Mouse (Mus musculus) heart, embryonic 13.5 days (tissue): ENCODE data around the gene Mylip. TPM values are rescaled to one million over a fixed set of nuclear protein-coding genes. Genes with fewer than 3 reads are reported as not detected.

Source experiments
- ATAC-seq: fragments of 200-750 bp; cut with Nextera tagmentation; 2 replicates; pipeline ENCODE4 v1.8.0; 2017; ENCODE audit warnings: moderate TSS enrichment; ENCODE audit not compliant: insufficient number of reproducible peaks, low FRiP score, low TSS enrichment; ENCODE audit errors: extremely low read depth
- H3K27ac ChIP-seq: fragments of 300-500 bp; sonication (generic); replicated peaks from 2 replicates; pipeline ENCODE4 v1.5.1; 2015; ENCODE audit warnings: moderate library complexity, mild to moderate bottlenecking, inconsistent platforms
- H3K27me3 ChIP-seq: fragments of 300-500 bp; sonication (generic); replicated peaks from 2 replicates; pipeline ENCODE4 v1.6.1; 2015; ENCODE audit warnings: mild to moderate bottlenecking, inconsistent platforms
- H3K36me3 ChIP-seq: fragments of 300-500 bp; sonication (generic); 2 replicates; pipeline ENCODE4 v1.6.1; 2015; ENCODE audit warnings: mild to moderate bottlenecking, inconsistent platforms
- H3K4me1 ChIP-seq: fragments of 300-500 bp; sonication (generic); 2 replicates; pipeline ENCODE4 v1.6.1; 2015; ENCODE audit warnings: inconsistent platforms
- H3K4me2 ChIP-seq: fragments of 300-500 bp; sonication (generic); 2 replicates; pipeline ENCODE4 v1.6.1; 2015; ENCODE audit warnings: inconsistent platforms, mild to moderate bottlenecking, moderate library complexity
- H3K4me3 ChIP-seq: fragments of 300-500 bp; sonication (generic); 2 replicates; pipeline ENCODE4 v1.5.1; 2015; ENCODE audit warnings: moderate library complexity, mild to moderate bottlenecking, inconsistent platforms
- H3K9ac ChIP-seq: fragments of 300-500 bp; sonication (generic); 2 replicates; pipeline ENCODE4 v1.6.1; 2015; ENCODE audit warnings: inconsistent platforms, mild to moderate bottlenecking, moderate library complexity
- H3K9me3 ChIP-seq: fragments of 300-500 bp; sonication (generic); 2 replicates; pipeline ENCODE4 v1.6.1; 2016; ENCODE audit warnings: inconsistent platforms
- WGBS: fragments of 180-500 bp; shearing (Covaris S2); methylation state at CpG from one replicate; pipeline ENCODE4 v1.1.7; 2015; ENCODE audit warnings: mixed read lengths; 5-methylcytosine and 5-hydroxymethylcytosine counted together
- polyA plus RNA-seq: library from polyadenylated mRNA; unstranded; fragments of >200 nt; fragmentation: Nextera tagmentation; extraction: Ambion mirVana; gene quantifications from 2 replicates; pipeline ENCODE4 v1.2.1, GENCODE M21; 2015

The Mylip gene
- 6.5 and 8.1 TPM in 2 replicates for polyA plus RNA-seq

DNA sequence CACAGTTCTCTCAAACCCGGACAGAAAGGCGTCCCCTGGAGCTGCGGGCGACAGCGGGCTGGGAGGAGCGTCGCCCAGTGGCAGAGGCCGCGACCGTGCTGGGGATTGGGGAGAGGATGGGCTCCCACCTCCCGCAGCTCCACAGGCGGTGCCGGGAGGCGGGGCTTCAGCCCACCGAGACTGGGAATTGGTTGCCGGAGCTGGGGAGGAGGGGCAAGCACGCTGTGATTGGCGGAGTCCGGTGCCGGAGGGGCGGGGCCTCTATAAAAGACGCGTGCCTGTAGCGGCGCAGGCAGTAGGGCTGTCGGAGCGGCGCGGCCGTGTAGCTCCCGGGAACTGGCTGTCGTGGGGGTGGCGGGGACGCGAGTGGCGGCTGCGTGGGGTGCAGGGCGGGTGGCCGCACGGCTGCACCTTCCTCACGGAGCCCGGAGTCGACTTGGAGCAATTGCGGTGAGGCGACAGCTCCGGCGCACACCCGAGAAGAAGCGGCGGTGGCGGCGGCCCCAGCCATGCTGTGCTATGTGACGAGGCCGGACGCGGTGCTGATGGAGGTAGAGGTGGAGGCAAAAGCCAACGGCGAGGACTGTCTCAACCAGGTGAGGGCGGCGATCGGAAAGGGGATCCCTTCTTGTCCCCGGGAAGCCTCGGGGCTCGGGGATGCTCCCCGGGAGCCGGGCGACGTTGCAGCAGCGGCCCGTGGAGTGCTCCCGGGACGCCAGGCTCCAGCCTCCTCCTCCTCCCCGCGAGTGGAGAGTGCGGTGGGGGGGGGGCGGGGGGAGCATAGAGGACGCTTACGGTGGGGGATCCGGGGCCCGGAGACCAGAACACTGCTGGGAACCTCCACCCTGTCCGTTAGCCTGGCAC is at the start of gene Mylip:
Mylip (plus strand) TSS at position 295 of the 864 bp plus-strand sequence.
- H3K36me3 ChIP-seq: 0 out of 2 replicates have a peak, but pooled peaks cover 3% of the 10 kb centered on the region
- WGBS: under 1% methylated on average over 73 of the region's 81 CpGs

DNA sequence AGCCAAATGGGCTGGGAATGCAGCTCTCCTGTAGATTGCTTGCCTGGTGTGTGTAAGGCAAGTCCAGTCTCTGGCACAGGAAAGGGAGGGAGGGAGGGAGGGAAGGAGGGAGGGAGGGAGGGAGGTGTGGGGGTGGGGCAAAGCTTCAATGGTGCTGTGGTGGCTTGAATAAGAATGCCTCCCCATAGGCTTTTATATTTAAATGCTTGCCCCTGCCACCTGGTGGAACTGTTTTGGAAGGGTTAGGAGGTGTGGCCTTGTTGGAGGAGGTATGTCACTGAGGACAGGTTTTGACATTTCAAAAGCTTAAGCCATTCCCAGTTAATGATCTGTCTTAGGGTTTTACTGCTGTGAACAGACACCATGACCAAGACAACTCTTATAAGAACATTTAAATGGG is 47.6 kb upstream of the Mylip start:
- no peak for ATAC-seq
- Histone ChIP-seq H3K4me2 (no peak overlapping the region), H3K27me3 (no peaks in the 10 kb centered on the region), H3K27ac (no peak overlapping the region), H3K9ac (no peak overlapping the region), H3K4me1 (no peaks in the 10 kb centered on the region), H3K9me3 (0 out of 2 replicates have a peak, but pooled peaks cover 8% of the 10 kb centered on the region), H3K36me3 (no peaks in the 10 kb centered on the region), H3K4me3 (no peak overlapping the region)

More for the DNA sequence above, at the start of gene Mylip:
- Histone ChIP-seq H3K9me3 (no peaks in the 10 kb centered on the region), H3K4me3 (peak within 1 kb of the TSS; percentile 87), H3K27ac (peak within 1 kb of the TSS; percentile 81), H3K9ac (peak within 1 kb of the TSS; percentile 86), H3K27me3 (no peaks in the 10 kb centered on the region), H3K4me2 (peak within 1 kb of the TSS; percentile 100), H3K4me1 (peaks cover 53% of the 10 kb centered on the region)
- ATAC-seq: peak; percentile 99

DNA sequence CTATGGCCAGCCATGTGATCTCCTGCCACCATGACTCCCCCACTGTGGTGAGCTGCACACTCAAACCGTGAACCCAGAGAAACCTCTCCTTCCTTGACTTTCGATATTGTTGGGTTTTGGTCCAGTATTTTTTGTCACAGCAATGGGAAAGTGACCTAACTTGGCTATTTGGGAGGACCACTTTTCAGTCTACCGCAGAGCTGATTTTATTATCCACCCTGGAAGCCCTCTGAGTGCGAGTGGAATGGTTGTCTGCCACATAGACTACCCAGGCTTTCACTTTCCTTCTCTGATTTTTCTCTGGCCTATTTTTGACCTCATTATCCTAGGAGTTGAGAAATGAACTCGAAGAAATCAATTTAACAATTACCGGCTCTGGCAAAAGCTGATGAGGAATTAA is 46.0 kb upstream of the Mylip start:
- no peak overlapping the region for H3K9ac ChIP-seq
- WGBS: 87% methylated on average over 6 of the region's 6 CpGs
- 0 out of 2 replicates have a peak, but pooled peaks cover 8% of the 10 kb centered on the region for H3K9me3 ChIP-seq
- no peak overlapping the region for H3K27ac ChIP-seq
- no peaks in the 10 kb centered on the region for H3K36me3 ChIP-seq
- no peaks in the 10 kb centered on the region for H3K4me1 ChIP-seq
- no peak for ATAC-seq
- H3K4me2 ChIP-seq: no peak overlapping the region
- no peak overlapping the region for H3K4me3 ChIP-seq
- no peaks in the 10 kb centered on the region for H3K27me3 ChIP-seq

DNA sequence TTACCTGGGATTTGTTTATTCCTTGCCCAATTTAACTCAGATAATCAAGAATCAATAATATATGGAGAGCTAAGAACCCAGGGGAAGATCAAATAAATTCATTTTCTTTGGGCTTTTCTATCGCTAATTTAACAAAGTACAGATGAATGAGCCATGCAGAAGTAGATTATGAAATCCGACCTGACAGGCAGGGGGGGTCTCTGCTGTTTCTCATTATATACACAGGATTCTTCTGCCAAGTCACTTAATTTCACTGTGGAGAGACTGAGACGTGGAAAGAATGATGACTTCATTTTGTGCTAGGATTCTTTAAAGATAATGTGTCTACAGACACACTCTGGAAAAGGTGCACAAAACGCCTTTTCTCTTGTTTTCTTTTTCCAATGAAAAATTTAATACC is 45.6 kb upstream of the Mylip start:
- ATAC-seq: no peak
- 70% methylated on average over 4 of the region's 4 CpGs for WGBS
- Histone ChIP-seq H3K9me3 (0 out of 2 replicates have a peak, but pooled peaks cover 8% of the 10 kb centered on the region), H3K27me3 (no peaks in the 10 kb centered on the region), H3K9ac (no peak overlapping the region), H3K4me1 (no peaks in the 10 kb centered on the region), H3K4me3 (no peak overlapping the region), H3K27ac (no peak overlapping the region), H3K4me2 (no peak overlapping the region), H3K36me3 (no peaks in the 10 kb centered on the region)

DNA sequence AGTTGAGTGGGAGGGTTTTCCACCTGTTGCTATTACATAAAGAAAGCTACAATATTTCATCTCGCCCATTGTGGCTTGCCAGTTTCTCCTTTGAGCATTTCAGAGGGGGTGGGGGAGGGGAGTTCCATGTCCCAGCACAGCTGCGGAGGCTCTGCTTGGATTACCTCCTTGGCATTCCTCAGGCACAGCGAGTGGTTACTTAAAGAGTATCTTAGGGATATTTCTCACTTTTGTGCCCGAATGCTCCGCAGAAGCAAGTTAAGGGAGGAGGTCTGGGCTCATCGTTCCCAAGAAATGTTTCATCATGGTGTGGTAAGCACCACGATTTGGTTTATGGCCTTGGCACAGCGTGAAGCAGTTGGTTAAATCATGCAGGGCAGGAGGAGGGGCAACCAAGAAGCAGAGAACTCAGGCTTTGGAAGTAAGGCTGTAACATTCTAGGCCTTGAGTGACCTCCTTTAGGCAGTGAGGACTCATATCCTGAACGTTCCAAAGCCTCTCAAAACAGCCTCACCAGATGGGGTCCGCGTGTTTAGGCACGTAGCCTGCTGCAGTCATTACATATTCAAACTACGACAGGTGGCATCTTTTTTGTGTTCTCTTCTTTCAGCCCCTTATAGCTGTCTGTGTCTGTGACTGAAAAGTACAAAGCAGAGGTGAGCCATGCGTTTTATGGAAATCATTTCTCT is 43.9 kb upstream of the Mylip start:
- Histone ChIP-seq H3K4me1 (no peaks in the 10 kb centered on the region), H3K4me2 (no peak overlapping the region)
- WGBS: 34% methylated on average over 14 of the region's 14 CpGs

DNA sequence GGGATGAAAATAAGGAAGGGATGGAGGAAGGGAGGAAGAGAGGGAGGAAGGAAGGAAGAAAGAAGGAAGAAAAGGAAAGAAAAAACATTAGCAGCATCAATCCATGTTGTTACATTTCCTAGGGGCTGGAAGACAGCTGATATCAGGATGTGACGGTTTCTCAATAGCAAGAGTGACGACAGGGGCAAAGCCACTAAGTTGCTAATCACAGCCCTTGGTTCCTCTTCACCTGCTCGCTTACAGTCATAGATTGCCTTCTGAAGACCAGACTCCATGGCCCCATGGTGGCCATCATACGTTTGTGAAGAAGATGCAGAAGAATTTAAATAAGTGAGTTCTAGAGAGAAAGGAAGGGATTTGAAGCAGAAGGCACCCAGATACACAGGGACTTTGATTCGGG is 38.1 kb upstream of the Mylip start:
- Histone ChIP-seq H3K27ac (no peak overlapping the region), H3K4me2 (no peak overlapping the region), H3K36me3 (no peaks in the 10 kb centered on the region), H3K9ac (no peak overlapping the region), H3K4me1 (no peaks in the 10 kb centered on the region), H3K27me3 (no peaks in the 10 kb centered on the region), H3K4me3 (no peak overlapping the region), H3K9me3 (no peaks in the 10 kb centered on the region)
- WGBS: 60% methylated on average over 5 of the region's 5 CpGs
- ATAC-seq: no peak

More for the DNA sequence above, 43.9 kb upstream of the Mylip start:
- Histone ChIP-seq H3K27ac (no peak overlapping the region), H3K9ac (no peak overlapping the region), H3K36me3 (no peaks in the 10 kb centered on the region), H3K27me3 (no peaks in the 10 kb centered on the region), H3K9me3 (0 out of 2 replicates have a peak, but pooled peaks cover 8% of the 10 kb centered on the region), H3K4me3 (no peak overlapping the region)
- no peak for ATAC-seq

DNA sequence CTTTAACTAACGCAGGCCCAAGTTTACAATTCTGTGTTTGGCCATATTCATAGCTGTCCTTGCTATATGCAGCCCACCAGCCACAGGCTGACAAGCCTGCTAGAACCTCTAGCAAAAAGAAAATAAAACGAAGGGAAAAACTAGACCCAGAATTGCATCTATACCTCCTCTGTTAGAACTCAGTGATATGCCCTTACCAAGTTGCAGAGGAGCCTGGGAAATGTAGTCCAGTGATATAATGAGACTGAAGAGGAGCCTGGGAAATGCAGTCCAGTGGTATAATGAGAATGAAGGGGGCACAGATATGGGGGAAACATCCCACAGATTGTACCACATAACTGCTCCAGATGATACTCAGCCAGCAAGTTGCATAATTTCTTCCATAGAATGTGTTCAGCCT is 34.7 kb upstream of the Mylip start:
- Histone ChIP-seq H3K4me1 (peaks cover 12% of the 10 kb centered on the region), H3K9ac (no peak overlapping the region), H3K36me3 (no peaks in the 10 kb centered on the region), H3K9me3 (no peaks in the 10 kb centered on the region), H3K4me2 (no peak overlapping the region), H3K27me3 (no peaks in the 10 kb centered on the region), H3K4me3 (no peak overlapping the region), H3K27ac (no peak overlapping the region)
- ATAC-seq: no peak
- WGBS: 74% methylated on average over 2 of the region's 2 CpGs

DNA sequence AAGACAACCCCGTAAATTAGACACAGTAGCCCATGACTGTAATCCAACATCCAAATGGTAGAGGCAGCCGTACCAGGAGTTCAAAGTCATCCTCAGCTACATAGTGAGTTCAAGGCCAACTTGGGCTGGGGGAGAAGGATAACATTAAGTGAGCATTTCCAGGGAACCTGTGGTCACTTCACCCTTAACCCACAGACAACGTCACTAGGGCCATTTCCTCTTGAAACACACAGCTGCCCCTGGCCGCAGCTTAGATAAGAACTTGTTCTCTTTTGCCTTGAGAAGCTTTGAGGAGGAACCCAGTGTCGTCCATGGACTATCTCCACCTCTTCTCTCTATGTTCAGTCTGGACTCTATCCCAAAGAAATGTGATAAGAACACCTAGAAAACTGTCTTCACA is 31.3 kb upstream of the Mylip start:
- Histone ChIP-seq H3K27ac (no peak overlapping the region), H3K27me3 (no peaks in the 10 kb centered on the region), H3K36me3 (no peaks in the 10 kb centered on the region), H3K9ac (no peak overlapping the region), H3K4me1 (peaks cover 12% of the 10 kb centered on the region), H3K4me2 (no peak overlapping the region), H3K4me3 (no peak overlapping the region), H3K9me3 (no peaks in the 10 kb centered on the region)
- no peak for ATAC-seq
- 56% methylated on average over 5 of the region's 5 CpGs for WGBS

DNA sequence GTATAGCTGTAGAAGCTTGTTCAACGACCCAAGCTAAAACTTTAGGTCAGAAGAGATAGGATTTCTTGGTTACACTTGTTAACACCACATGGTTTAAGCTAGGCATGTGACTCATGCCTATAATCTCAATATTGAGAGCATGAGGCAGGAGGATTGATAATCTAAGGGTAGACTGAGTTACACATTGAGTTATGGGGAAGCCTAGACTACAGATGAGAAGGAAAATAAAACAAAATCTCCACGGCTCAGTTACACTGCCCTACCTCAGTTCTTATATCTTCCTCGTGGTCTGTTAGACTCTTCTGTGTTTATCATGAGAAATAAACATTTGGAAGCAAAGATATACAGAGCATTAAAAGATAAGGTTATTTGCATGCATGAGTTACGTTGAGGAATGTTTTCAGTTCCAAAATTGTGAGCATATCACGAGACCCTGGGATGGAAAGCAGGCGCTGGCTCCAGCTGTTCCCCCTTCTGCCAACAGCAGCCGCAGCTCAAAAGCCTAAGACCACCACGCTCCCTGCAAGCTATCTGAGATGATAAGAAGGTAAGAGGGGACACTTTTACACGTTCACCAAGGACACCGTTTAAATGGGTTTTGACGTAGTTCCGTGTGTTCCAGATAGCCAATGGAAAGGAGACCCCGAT is 30.7 kb upstream of the Mylip start:
- H3K4me2 ChIP-seq: no peak overlapping the region
- no peaks in the 10 kb centered on the region for H3K27me3 ChIP-seq
- H3K27ac ChIP-seq: no peak overlapping the region
- H3K36me3 ChIP-seq: no peaks in the 10 kb centered on the region
- WGBS: 28% methylated on average over 13 of the region's 13 CpGs
- no peaks in the 10 kb centered on the region for H3K9me3 ChIP-seq
- peaks cover 12% of the 10 kb centered on the region for H3K4me1 ChIP-seq
- H3K9ac ChIP-seq: no peak overlapping the region
- H3K4me3 ChIP-seq: no peak overlapping the region
- no peak for ATAC-seq

DNA sequence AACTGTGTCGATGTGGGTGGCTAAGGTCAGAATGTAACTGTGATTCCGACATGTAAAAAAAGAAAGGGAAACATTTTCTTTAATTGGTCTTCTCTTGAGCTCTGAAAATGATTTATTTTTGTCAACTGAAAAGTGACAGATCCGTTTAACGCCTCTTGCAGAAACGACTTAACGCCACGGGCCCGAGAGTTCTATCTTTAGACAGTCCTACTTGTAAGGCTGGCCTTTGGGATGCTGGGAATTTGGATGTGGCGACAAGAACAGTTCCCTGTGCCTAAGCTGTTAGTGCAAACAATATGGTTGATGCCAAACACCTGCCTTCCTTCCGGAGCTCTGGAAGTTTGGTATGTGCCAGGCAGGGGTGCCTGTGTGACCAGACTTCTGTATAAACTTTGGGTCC is 23.8 kb upstream of the Mylip start:
- Histone ChIP-seq H3K9ac (no peak overlapping the region), H3K27ac (no peak overlapping the region)
- 69% methylated on average over 10 of the region's 10 CpGs for WGBS

DNA sequence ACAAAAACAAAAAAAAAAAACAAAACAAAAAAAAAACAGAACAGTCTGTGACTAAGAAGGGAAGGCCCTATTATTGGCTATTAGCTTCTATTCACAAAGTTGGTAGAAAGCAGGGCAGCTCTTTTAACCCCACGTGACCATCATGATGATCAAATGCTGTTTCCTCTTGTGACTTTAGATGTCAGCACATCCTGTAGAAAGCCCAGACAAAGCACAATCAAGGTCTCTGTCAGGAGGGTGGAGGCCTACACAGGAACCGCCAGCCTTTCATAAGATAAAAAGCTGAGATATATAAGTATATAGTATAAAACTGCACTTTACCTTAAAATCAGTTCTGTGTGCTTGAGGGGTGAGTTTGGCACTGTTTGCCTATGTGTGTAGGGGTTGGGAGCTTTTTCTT is 17.9 kb upstream of the Mylip start:
- H3K9ac ChIP-seq: no peak overlapping the region
- no peaks in the 10 kb centered on the region for H3K4me1 ChIP-seq
- no peak overlapping the region for H3K27ac ChIP-seq
- H3K4me3 ChIP-seq: no peak overlapping the region
- no peak for ATAC-seq
- H3K27me3 ChIP-seq: peaks cover 5% of the 10 kb centered on the region; the same call in 1 of the 2 replicates
- no peaks in the 10 kb centered on the region for H3K9me3 ChIP-seq
- H3K4me2 ChIP-seq: no peak overlapping the region
- no peaks in the 10 kb centered on the region for H3K36me3 ChIP-seq
- WGBS: 48% methylated on average over 2 of the region's 2 CpGs

More for the DNA sequence above, 23.8 kb upstream of the Mylip start:
- ATAC-seq: no peak
- Histone ChIP-seq H3K9me3 (no peaks in the 10 kb centered on the region), H3K27me3 (no peaks in the 10 kb centered on the region), H3K4me1 (no peaks in the 10 kb centered on the region), H3K4me3 (no peak overlapping the region), H3K4me2 (no peak overlapping the region), H3K36me3 (no peaks in the 10 kb centered on the region)
